Mouse (Mus musculus): ENCODE measurements around the gene Ak5.
"Not testable (repeated sequence)": the region's sequence is repeated elsewhere in the genome, so short reads cannot be mapped to it uniquely, and the experiment has no call there.

Ak5 gene

DNA sequence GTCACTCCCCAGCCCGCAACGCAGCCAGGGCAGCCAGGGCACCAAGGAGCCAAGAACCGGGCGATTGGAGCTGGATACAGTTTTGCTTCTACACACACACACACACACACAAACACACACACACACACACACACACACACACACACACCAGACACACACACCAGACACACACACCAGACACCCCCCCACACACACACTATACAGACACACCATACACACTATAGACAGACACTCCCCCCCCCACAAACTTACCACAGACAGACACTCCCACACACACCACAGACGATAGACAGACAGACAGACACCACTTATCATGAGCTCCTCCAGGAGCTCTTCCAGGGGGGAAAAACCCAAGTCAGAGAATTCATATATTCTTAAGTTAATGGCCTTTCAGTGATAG lies at the start of gene Ak5:
Ak5 (minus strand) TSS at position 122 of the 400 bp plus-strand sequence.
- DNase-seq (ENCODE audit: low read depth, low spot score): no peak

DNA sequence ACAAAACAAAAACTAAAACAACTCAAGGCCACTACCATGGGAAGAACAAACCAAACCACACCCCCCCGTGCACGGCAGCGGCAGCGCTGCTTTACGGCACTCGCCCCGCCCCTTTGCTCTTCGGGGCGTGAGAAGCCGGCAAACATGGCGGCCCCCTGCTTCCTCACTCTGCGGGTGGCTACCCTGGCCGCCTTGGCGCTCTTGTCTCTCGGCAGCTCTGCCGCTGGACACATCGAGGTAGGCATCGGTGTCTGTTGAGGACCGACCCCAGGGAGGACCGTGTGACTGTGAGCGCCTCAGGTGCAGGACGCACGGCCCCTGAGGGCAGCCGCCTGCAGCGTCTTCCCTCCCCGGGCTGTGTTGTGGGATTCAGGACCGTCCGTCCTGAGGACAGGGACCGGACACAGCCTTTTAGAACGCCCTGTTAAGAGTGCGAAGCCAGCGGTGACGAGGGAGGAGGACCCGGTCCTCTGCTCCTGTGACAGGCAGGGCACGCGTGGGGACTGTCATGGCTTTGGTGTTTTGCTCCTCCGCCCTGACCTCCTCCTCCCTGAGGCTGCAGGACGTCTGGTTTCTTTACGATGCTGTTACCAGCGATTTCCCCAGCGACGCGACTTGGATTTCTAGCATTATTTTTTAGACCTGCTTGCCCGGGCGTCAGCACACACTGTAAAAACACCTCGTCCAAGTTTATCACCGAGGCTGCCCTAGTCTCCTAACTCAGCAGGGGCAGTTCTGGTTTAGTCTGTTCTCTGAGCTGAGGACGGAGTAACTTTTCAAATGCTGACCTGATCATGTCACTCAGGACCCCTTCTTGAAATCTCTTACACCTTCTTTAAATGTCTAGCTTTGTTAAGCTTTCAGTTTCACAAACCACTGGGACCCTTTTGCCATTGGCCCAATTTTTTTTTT lies 46.1 kb upstream of the Ak5 start, which contains the start of gene Pigk:
Pigk (plus strand) TSS at position 110 of the 912 bp plus-strand sequence.
- DNase-seq (ENCODE audit: low read depth, low spot score): peak; percentile 59

DNA sequence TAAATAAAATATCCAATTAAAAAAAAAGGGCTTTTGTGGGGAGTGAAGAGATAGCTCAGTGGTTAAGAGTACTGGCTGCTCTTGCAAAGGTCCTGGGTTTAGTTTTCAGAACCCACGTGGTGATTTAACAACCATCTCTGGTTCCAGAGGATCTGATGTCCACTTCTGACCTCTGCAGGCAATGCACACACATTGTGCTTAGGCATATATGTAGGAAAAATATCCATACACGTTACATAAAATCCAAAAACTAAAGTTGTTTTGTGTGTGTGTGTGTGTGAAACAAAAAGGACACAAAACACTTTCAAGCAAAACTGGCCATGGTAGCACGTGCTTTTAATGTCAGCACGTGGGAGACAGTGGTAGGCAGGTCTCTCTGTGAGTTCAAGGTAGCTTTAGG lies 44.8 kb upstream of the Ak5 start:
- no peak for DNase-seq (ENCODE audit: low read depth, low spot score)

DNA sequence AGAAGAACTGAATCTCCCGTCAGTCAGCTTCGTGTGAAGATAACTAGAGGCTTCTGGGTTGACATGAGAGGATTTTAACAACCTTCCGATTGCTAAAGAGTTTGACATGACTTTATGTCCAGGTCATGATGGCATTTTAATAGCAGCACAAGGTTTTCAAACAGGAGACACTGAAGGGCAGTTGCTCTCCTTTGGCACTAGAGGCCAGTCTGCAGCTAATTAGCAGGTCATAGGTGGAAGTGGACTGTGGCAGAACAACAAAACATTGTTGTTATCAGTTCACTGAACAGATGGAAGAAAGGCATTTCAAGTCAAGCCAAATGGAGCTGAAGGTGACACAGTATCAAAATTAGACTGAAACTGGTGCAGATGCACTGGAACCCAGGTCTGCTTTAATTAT lies 41.8 kb upstream of the Ak5 start:
- no peak for DNase-seq (ENCODE audit: low read depth, low spot score)

DNA sequence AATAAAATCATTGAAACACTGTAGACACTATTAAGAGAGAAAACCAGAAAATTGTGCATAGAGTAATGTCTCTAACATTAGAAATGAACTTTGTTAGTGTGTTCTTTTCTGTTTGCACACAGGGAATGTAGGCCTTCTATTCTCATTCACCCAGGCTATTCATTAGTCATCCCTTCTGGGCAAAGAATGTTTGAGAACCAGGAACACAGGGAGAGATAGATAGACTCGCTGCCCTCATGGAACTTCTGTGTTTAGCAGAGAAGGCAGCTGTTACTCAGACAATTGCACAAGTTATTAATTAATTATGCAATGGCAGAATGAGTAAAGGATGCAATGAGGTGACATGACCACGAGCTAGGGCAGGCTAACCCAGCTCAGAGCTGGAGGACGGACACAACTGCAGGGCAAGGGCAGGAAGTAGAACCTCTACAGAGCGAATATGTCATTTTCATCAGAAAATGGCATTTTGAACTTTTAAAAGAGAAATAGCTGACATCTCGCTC lies 39.2 kb upstream of the Ak5 start:
- no peak for DNase-seq (ENCODE audit: low read depth, low spot score)

DNA sequence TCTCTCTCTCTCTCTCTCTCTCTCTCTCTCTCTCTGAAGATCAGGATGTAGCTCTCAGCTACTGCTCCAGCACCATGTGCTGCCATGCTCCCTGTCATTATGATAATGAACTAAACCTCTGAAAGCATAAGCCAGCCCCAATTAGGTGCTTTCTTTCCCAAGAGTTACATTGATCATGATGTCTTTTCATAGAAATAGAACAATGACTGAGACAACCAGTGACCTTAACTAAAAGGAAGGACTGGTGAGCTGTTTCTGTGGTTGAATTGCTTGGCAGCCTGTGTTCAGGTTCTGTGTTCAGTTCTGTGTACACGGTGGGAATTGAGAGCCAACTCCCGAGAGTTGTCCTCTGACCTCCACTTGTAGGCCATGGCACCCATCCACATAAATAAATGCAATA lies 38.7 kb upstream of the Ak5 start:
- no peak for DNase-seq (ENCODE audit: low read depth, low spot score)

DNA sequence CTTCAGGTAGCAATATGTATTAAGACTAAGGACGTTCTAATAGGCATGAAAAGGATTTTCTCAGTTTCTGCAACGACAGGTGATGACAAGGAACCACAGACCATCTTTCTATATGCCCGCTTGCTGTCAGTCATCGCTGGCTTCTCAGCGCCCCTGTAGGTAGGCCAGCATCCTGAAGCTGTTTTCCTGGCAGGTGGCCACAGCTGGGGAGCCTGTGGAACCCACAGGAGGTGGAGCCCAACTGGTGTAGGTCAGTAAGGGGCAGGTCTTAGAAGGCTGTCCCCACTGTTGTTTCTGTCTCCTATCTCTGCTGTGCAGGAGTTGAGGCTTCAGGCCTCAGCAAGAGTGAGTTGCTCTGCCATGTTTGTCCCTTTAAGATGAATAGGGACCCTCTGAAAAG lies 37.7 kb upstream of the Ak5 start:
- DNase-seq (ENCODE audit: low read depth, low spot score): no peak

DNA sequence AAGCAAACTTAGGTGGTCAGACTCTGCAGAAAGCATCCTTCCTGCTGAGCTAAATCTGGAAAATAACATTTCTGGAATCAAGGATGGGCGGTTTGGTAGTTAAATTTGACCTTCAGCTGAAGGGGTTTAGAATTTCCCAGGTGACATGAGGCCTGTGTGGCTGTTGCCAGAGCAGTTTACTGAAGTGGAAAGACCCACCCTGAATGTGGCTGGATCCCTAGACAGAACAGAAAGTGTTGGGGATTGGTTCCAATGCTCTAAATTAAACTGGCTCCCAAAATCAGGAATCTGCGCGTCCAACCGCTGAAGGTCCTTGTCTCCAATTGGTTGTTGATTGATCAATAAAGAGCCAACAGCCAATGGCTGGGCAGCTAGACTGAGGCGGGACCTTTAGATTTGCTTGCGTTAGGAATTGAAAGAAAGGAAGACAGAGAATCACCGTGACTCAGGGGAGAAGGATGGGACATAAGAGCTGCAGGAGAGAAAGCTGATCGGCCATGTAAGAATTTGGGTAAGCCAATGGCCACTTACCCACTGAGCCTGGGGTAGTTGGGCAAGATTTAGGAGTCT lies 34.2 kb upstream of the Ak5 start:
- DNase-seq (ENCODE audit: low read depth, low spot score): no peak

DNA sequence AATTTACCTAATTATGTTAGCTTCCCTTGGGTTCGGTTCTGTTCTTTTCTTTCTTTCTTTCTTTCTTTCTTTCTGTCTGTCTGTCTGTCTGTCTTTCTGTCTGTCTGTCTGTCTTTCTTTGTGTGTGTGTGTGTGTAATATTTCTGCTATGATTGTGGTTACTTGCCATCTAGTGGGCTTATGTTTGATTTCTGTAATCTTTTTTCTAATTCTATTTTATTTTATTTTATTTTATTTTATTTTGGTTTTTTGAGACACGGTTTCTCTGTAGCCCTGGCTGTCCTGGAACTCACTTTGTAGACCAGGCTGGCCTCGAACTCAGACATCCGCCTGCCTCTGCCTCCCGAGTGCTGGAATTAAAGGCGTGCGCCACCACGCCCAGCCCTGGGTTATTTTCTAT lies 33.4 kb upstream of the Ak5 start:
- DNase-seq (ENCODE audit: low read depth, low spot score): not testable (repeated sequence)

DNA sequence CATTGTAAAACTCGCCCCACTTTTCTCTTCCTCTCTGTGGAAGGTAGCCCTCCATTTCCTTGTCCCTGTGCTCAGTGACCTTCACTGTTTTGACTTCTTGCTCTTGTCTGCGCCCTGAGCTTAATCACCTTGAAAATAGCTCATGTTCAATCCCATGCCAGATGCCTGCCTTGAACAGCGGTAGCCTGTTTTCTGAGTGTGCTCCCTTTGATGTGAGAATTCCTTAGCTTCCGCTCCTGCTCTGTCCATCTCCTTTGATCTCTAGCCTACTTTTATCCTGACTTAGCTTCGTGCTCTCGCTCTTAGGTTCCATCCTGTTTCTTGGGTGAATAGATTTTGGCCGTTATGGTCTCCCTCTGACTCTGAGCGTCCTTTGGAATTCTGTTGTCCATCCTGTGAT lies 31.1 kb upstream of the Ak5 start:
- DNase-seq (ENCODE audit: low read depth, low spot score): no peak

DNA sequence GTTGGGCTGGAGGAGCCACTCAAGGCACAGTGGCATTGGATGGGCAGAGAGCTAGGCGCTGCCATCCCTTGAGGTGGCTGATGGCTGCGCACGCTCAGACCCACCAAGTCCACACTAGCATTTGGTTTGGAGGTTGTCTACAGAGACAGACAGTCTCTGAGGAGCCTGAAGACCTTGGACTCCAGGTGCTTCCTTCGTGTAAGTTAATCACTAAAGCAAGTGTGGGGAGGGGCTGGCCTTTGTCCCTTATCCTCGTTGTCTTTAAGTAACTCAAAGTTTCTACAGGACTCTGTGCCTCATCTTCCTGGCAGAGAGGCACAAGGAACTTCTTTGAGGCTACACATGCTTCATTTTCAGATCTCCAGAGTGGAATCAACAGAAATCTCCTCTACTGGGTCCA lies 29.9 kb upstream of the Ak5 start:
- no peak for DNase-seq (ENCODE audit: low read depth, low spot score)

DNA sequence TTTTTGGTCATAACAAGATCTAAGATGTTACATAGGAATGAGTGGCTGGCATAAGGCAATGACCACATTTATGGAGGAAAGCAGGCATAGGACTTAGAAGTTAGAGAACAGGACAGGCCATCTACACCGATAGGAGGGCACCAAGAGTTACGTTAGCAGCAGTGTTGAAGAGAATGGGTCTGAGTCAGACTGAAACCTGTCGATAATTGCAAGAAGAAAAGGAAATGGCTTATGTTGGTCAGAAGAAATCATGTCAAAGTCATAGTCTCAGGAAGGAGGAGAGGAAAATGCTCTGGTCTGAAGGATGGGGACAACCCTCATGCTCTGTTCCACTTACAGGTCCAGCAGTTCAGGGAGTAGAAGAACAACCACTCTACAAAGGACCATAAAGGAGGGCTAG lies 26.8 kb upstream of the Ak5 start:
- DNase-seq (ENCODE audit: low read depth, low spot score): no peak

DNA sequence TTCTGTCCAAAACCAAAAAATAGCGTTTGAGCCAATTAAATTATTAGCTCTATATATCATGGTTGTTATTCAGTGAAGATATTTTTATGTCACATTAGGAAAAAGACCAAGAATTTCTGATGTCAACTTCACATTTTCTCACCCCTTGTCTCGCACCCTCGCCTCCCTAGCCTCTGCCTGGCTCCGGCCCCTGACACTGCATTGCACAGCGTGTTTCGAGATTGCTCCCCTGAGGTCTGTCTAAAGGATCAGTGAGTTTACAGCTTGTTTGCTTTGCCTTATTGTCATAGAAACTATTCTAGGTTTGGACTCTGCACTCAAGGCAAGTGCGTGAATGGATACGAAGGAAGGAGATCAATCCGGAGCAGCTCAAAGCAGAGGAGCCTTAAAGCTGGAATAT lies 20.9 kb upstream of the Ak5 start:
- no peak for DNase-seq (ENCODE audit: low read depth, low spot score)

DNA sequence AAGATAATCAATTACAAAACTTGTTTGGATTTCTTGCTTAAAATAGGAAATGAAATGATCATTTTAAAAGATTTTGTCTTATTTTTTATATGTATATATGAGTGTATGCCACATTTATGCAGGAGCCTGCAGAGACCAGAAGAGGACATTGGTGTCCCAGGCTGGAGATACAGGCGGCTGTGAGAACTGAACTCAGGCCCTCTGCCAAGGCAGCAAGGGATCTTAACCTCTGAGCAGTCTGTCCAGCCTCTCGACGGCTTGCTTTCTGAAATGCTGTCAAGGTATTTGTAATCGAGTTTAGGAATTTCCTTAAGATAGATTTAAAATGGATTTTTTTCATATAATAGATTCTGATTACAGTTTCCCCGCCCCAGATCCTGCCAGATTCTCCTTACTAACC lies 20.4 kb upstream of the Ak5 start:
- no peak for DNase-seq (ENCODE audit: low read depth, low spot score)

DNA sequence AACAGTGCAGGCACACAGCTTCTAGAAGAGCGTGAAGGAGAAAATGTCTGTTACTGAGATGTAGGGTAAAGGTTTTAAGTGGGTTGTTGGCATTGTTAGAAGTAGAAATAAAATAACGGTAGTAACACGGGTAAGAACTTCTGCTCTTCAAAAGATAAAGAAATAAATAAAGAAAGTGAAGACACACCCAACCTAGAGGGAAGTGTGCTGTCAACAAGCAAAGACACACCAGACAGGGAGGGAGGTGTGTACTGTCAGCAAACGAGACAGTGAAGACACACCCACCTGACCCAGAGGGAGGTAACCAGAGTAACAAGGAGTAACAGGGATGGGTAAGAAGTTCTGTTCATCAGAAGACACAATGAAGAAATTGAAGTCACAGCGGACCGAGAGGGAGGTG lies 6.5 kb upstream of the Ak5 start:
- DNase-seq (ENCODE audit: low read depth, low spot score): no peak

DNA sequence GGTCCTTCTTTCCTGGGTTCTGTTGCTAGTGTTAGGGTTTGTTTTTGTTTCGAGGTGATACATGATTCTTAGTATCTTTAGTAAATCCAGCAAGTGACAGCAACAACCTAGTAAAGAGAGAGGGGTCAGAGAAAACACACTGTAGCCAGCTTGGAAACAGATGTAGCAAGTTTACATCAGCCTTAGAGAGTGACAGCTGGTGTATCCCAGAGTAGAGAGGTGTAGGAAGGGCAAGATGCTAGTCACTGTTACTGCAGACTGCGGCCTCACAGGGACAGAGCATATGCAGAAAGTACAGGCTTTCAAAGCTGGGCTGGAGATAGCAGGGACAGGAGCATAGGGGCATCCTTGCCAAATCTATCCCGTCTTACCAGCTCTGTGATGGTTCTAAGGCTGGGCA lies 1.6 kb upstream of the Ak5 start:
- DNase-seq (ENCODE audit: low read depth, low spot score): no peak

DNA sequence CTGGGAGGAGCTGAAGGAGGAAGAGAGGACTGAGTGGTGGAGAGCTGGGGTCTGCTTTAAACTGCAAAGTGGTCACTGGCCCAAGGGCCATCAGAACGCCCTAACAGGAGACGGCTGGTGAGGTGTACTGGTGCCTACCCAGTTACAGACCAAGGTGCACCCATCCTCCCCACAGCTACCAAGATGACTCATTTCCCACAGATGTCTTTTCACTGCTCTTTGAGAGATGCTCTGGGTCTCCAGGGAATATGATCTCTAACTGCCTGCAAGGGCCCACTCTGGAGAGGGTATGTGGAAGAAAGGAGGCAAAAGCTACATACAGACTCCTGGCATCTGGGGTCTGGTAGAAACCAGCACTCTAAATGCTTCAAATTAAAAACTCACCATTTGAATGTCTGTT lies 633 bp upstream of the Ak5 start:
- DNase-seq (ENCODE audit: low read depth, low spot score): no peak

DNA sequence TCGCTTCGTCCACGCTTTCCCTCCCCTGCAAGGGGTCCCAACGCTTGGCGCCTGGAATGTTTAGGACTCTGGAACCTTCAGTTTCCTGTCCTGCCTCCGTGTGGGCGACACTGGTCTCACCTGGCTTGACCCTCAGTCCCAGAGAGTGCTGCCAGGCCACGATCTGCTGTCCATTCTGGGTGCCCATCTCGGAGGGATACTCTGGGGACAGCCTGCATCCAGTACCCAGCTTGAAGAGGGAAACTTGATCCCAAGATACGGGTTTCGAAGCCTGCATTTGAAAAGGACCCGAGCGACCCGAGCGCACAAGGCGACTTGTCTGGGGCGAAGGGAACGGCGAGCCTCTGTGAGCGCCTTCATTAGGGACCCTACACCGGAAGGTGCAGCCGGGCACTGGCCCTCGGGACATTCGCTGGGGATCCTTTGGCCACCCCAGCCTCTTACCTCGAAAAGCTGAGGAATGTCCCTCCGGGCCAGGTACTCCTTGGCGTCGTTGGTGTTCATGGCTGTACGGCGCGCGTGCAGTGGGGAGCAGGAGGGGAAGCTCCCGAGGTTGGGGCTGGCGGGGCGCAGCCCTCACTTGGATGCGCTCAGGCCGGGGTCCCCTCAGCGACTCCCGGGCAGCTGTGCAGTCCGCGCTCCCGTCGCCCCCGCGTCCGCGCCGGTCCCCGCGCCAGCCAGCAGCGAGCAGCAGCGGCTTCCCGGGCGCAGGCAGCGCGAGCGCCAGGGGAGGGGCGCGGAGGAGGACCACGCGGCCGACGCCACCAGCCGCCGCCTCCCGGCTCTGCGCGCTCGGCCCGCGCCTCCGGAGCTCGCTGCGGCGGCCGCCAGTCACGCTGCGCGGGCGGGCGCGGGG lies 576 bp downstream of the Ak5 start:
- DNase-seq (ENCODE audit: low read depth, low spot score): no peak

DNA sequence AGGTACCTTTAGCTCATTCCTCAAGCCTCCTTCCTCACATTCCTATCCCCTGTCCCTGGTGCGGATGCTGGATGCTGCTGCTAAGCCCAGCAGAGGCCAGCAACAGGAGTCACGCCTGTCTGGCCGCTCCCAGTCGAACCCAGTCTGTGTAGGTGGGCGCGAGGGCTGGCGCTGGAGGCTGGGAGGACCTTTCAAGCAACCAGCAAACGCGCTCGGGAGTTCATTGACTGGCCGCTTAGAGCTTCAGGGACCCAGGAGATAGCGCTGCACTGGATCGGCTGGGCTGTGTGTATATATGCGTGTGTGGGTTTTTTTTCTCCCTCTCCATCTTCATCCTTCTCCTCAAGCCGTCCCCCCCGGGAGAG lies 1.2 kb downstream of the Ak5 start:
- DNase-seq (ENCODE audit: low read depth, low spot score): no peak

DNA sequence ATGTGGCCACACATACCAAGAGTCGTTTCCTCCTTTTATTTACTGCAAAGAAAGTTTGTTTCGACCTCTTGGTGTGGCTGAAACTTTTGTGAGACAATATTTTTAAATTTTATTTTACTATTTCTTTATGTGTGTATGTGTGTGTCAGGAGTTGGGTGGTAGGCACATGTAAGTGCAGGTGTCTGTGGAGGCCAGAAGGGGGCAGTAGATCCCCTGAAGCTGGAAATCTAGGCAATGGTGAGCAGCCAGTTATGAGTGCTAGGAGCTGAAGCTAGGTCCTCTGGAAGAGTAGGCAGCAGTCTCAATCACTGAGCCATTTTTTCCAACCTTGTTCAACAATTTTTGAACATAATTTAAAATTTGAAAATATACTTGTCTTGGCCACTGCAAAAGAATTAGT lies 9.6 kb downstream of the Ak5 start:
- DNase-seq (ENCODE audit: low read depth, low spot score): no peak

DNA sequence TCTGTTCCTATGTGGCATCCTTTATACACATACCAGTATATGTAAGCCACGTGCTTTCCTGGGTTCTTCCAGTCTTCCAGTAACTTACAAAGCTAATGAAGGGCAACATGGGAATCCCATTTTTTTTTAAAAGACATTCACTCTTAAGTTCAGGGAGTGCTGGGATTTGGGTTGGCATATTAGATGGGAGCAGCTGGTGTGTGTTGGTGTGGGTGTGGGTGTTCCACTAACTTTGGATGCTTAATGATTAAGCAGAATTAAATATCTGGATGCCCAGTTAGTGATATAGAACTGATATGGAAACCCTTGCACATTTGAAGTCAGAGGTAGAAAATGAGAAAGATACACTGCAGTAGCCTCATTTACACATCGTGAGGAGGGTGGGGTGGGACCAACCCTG lies 16.2 kb downstream of the Ak5 start:
- no peak for DNase-seq (ENCODE audit: low read depth, low spot score)

DNA sequence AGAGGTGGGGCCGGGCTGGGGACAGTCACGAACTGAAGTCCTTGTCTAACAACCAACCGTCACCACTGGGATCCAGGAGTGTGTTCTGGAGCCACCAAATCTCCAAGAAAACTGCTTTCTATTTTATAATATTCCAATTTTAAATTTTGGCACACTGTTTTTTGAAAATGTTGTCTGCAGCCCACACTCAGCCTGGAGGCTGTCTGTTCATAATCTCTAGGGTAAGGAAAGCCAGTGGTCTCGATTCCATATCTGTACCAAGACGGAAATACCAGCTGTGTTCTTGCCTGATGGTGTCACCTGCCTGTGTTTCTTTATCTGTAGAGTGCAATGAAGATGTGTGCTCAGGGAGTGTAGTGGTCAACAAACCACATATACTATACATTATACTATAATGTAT lies 23.6 kb downstream of the Ak5 start:
- DNase-seq (ENCODE audit: low read depth, low spot score): no peak
